Mouse (Mus musculus): Measurements from ENCODE around the gene Fam129a. TPM values are rescaled to one million over a fixed set of nuclear protein-coding genes. Genes with fewer than 3 reads are reported as not detected.
A peak's percentile ranks its signal among the peaks of the same experiment; 100 is the strongest.
"Not testable (repeated sequence)": the region's sequence is repeated elsewhere in the genome, so short reads cannot be mapped to it uniquely, and the experiment has no call there.

The Fam129a gene
- total RNA-seq, 1 experiment from 2014 or later: 13.9 TPM

DNA sequence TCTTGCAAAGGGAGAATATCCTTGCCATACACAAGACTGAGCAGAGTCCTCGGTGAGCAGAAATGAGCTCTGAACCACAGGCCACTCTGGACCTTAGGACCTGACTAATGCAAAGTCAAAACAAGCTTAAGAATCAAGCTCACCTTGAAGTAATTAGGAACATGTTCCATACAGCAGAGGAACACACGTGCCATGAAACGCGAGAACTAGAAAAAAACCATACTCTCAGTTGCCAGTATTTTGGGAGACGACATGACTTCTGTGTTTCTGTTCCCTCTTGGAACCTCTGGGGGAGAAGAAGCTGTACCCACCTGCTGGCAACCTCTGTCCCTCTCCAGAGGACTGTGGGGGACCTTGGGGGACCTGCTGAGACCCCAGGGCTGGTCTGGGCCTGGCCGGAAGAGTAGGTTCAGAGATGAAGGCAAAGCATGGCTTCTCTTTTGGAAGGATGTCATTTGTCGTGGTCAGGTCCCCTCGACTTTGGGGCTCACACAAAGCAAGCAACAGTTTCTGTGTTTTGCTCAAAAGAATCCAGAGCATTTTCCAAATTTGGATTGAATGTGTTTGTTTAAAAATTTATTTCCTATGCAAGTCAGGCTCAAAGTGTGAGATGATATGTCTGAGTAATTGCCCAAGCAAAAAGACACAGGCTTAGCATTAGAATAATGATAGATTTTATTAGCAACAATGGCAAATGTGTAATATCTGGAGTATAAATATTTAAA, 12.6 kb downstream of the Fam129a start:
- ATAC-seq (replicated peaks; ENCODE audit: low read depth, poor library complexity, severe bottlenecking): no peak

DNA sequence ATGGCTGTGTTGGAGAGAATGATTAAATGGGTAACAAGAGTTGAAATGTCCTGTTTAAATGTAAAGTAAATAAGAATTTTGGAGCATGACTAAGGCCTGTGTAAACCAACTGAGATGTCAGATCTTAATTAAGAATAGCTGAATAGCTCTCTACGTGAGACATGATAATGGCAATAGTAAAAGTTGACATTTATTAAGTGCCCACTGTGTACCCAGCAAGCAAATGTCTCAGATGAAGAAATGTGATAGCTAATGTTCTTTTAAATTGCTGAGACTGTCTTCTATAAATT, 13.1 kb downstream of the Fam129a start:
- no peak for ATAC-seq (replicated peaks; ENCODE audit: low read depth, poor library complexity, severe bottlenecking)

DNA sequence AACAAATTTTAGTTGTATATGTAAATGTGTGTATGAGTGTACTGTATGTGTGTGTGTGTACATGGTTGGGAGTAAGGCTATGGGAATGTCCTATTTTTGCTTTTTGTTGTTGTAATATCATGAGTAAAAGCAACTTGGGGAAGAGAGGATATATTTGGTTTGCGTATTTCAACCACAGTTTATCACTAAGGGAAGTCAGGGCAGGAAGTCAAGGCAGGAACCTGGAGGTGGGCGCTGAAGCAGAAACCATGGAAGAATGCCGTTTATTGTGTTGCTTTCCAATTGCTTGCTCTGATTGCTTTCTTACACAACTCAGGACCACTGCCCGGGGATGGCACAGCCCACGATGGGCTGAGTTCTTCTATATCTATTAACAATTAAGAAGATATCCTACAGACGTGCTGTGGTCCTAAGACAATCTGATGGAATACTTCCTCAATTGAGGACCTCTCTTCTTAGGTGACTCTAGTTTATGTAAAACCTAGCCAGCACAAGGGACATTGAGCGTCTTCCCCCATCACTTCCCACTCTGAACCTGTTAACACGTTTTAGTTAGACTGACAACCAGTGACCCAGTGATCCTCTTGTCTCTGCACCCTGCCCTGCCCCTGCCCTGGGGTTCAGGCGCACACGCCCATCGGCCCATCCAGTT, 13.7 kb downstream of the Fam129a start:
- peak; percentile 69 for ATAC-seq (replicated peaks; ENCODE audit: low read depth, poor library complexity, severe bottlenecking)

DNA sequence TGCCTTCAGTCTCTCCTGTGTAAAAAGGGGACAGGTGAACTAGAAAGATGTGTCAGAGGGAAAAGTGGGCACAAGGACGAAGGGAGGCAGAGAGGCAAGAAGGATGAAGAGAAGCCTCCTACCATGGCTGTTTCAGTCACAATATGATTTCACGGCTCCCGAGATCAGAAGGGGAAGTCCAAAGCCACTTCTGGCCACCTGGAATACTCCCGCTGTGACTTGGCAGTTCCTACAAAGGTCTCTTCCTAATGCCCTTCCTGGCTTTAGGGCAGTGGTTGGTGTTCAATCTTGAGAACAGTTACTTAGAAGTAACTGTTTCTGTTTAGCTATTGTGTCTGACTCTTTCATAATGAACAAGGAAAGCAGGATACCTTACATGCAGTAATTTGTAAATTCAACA, 14.7 kb downstream of the Fam129a start:
- ATAC-seq (replicated peaks; ENCODE audit: low read depth, poor library complexity, severe bottlenecking): peak; percentile 59

DNA sequence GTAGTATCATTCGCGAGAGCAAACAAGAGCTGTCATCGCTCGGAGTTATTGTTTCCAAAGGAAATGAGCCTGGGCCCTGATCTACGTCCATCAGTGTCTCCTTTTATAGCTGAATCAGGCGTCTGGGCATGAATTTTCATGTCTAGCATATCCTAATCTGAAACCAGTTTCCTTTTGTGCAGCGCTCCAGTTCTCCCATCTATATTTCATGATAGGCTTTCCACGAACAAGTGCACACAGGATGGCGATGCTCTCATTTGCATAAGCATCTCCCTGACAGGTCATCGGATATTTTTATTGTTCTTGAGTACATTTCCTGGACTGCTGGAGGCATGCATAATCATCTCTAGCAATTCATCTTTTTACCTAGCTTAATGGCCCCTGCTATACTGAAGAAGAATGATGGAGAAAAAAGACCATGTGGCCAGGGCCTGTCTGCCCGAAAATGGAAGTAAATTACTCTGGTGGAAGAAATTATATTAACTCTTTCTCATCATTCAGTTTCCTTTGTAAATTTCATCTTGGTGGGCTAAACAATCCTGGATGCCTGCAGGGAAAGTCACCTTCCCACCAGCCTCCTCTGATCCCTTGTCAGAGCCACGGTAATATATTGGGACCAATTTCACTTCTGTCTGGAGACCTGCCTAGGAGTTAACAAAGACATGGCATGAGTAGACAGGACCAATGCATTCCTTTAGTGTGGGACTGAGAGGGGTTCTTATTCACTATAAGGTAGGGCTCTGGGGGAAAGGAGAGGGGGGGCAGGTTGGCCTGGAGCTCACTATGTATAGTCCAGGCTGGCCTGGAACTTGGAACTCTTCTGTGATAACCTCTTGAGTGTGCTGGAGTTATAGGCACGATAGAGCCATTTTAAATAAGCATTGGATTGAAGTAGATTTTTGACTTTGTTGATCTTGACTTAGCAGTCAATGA, 21.4 kb downstream of the Fam129a start:
- ATAC-seq (replicated peaks; ENCODE audit: low read depth, poor library complexity, severe bottlenecking): no peak

DNA sequence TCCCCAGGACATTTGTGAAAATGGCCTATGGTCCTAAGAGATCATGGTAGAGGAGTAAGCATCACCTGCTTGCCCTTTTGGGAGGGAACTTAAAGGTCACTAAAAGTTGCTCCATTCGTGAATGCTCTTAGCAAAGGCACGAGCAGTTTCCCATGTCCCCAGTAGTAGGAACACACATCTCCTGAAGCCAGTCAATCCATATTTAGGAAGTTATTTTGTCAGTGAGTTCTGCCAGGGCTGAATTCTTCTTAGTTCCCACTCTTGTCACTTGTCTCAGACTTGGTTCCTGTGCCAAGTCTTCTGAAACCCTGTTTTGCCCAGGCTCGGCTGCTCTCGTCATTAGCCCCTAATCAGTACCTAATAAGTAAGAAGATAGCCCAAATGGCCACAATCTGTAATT, 23.9 kb downstream of the Fam129a start:
- ATAC-seq (replicated peaks; ENCODE audit: low read depth, poor library complexity, severe bottlenecking): no peak

DNA sequence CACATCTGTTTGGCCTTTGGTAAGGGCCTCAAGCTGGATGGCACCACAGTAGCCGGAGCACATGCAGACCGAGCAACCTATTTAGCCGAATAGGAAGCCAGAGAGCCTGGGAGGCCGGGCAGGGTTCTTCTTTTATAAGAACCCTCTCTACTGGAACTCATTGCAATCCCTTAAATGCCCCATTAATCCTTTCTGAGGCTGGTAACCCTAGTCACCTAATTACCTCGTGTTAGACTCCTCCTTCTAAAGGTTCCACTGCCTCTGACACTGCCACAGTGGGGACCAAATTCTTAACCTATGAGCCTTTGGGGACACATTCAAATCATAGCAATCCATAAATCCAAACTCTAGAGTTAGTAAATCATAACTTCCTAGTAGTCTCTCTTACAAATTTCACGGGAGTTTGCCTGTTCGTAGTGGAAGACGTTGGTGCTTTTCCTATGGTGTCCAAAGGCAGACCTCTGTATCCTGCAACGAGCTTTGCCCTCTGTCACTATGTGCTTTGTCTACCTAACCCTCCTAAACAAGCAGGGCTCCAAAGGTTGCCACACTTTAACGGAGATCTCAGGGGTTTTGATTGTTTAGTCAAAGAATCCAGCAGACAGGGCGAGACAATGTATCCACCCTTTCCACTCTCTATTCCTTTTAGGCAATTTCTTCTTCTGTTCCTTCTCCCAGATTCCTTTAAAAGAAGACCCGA, 24.8 kb downstream of the Fam129a start:
- ATAC-seq (replicated peaks; ENCODE audit: low read depth, poor library complexity, severe bottlenecking): no peak

DNA sequence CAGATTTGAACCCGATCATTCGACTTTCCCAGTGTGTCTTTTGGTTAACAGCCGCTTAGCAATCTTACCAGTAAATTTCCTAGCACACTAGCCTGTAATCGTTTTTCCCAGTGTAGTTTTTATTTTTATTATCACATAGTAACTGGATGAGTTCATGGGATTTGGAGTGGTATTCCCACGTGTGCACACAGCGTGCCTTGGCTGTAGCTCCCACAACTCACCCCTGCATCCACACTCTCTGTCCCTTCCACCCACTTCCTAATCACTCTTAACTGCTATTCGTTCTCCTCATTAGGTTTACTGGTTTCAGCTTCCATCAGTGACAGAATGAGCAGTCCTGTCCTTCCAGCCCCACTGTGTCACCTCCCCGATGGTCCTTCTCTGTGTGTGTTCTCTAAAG, 25.6 kb downstream of the Fam129a start:
- ATAC-seq (replicated peaks; ENCODE audit: low read depth, poor library complexity, severe bottlenecking): no peak

DNA sequence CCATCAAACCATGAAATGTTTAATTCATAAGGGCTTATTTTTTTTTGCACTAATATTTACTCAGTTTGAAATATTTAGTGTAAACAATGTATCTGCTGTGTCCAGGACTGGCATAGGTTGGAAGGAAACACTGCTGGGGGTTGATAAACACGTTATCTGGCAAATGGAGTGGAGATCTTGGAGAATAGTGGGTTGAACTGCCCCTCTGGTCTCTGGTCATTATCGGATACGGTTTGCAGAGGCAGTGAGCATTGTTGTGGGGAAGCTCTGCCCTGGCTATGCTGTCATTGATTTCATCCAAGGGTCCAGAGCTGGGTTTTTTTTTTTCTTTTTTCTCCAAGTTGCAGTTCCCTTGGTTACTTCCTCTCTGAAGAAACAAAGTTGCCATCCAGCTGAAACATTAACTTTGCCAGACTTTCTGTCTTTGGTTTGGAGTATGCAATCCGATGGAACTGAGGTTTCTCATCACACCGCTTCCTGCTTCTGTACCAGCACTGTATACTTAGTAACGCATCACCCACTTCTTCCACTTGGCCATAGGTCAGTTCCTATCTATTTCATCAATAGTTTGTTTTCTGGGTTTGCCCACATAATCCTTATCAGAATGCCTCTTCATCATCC, 26.8 kb downstream of the Fam129a start:
- peak; percentile 68 for ATAC-seq (replicated peaks; ENCODE audit: low read depth, poor library complexity, severe bottlenecking)

DNA sequence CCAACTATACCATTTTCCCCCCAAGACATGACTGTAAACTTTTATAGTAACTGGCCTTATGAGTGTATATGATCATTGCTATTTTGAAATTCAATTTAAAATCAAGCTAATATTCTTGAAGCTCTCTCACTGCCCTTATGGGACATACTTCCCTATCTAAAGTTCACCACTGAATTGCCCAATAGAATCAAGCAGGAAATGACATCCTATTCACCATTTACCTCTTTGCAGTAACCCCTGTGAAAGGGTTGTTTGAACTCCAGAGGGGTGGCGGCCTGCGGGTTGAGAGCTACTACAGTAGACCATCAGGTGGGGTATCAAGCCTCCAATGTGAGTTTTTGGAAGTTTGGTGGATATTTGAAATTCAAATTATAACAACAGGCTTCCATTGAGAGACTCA, 27.9 kb downstream of the Fam129a start:
- peak; percentile 62 for ATAC-seq (replicated peaks; ENCODE audit: low read depth, poor library complexity, severe bottlenecking)

DNA sequence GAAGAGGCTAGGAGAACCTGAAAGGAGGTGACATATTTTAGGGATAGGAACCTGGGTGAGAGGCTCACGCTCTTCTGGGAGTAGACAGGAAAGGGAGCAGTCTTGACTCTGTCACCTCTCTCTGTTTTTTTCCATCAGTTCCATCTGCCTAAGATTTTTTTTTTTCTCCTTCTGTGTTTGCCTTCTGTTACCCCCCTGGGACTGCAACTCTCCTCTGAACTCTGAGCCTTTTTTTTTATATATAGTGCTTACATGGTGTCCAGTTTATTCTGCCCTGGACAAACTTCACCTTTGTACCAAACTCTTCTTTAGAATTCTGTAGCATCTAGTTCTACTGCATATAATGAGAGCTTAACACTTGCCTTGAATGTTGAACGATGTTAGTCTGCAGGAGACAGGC, 33.3 kb downstream of the Fam129a start:
- ATAC-seq (replicated peaks; ENCODE audit: low read depth, poor library complexity, severe bottlenecking): no peak

DNA sequence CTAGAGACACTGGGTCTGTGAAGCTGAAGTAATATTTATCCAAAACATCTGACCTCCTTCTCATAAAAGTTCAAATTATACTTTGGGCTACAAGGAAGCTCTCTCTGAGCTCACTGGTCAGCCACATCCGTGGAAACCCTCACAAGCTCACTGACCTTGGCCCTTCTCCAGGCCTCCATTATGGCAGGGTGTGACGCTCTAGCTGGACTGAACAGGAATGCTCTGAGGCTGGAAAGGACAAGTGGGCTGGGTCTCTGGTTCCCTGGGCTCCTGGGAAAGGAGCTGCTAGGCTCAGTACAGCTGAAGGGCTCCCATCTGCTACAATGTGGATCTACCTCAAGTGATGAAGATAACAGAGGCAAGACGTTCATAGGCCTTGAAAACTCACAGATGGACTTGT, 37.0 kb downstream of the Fam129a start:
- not testable (repeated sequence) for ATAC-seq (replicated peaks; ENCODE audit: low read depth, poor library complexity, severe bottlenecking)

DNA sequence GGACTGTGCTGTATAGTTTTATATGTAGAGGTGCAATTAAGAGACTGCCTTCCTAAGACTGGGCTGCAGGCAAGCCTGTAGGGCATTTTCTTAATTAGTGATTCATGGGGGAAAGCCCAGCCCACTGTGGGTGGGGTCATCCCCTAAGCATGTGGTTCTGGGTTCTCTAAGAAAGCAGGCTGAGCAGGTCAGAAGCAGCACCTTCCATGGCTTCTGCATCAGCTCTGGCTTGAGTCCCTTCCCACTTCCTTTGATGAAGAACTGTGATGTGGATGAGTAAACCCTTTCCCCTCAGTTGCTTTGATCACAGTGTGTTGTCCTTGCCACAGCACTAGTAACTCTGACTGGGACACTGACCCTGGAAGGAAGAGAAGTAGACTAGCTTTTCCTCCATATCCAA, 39.6 kb downstream of the Fam129a start:
- no peak for ATAC-seq (replicated peaks; ENCODE audit: low read depth, poor library complexity, severe bottlenecking)

DNA sequence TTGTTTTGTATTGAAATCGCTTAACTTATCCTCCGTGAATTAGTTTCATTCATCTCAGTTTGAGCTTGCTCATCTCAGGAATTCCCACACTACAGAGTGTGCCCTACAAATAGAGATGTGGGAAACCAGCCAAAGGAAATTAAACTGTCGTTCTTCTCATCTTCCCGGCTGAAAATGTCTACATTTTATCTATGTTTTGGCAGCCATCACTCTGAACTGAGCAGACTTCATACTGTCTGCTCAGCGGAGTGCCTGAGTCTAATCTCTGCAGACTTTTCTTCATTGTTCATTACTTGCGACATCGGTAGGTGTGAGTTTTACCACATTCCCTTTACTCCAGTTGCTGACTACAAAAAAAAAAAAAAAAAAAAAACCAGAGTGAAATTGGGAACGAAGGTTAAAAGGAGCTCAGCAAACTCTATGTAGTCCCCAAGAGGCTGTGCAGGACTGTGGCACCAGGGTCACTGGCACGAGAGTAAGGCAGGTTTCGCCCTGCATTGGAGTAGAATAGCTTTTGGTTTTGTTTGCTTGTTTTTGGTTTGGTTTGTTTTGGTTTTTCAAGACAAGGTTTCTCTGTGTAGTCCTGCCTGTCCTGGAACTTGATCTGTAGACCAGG, 43.4 kb downstream of the Fam129a start:
- ATAC-seq (replicated peaks; ENCODE audit: low read depth, poor library complexity, severe bottlenecking): no peak

DNA sequence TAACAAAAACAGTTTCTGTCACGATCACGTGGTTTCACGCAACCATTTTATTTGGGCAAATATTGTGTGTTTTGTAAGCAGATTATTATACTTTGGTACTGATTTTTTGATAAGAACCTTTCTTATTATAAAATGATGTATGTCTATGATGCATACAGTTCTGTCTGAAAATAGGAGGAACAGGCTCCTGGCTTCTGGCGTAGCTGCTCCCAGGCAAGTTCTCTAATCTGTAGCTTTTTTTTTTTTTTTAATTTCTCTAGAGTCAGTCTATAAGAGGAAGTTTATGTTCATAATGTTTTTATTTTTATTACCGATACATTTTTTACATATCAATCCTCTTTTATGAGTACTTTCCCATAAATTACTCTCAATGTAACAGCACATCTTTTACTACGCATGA, 44.6 kb downstream of the Fam129a start:
- no peak for ATAC-seq (replicated peaks; ENCODE audit: low read depth, poor library complexity, severe bottlenecking)

DNA sequence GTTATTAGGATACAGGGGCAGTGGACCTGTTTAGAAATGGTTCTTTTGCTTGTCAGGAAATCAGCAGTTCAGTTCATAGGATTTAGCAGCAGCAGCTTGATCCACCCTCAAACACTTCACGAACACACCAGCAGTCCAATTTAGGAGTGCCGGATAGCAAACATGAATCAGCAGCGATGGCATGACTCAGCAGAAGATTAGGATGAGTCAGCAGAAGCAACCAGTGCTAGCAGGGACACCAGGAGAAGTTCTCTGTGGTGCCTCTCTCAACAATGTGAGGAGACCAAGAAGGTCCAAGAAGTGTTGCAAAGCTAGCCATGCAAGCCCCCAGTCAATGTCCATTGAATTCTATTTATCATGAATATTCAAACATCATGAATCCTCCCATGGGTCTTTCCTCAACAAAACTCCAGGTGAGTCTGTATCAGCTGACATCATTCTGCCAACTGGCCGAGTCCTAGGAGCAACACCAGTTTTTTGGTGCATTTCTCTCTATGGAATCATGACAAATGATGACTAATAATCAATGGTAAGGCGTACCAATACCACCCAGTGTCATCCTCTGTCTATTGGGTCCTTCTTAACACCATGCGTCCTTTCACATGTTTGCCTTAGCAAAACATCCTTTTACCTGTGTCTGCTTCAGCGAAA, 45.7 kb downstream of the Fam129a start:
- ATAC-seq (replicated peaks; ENCODE audit: low read depth, poor library complexity, severe bottlenecking): no peak

DNA sequence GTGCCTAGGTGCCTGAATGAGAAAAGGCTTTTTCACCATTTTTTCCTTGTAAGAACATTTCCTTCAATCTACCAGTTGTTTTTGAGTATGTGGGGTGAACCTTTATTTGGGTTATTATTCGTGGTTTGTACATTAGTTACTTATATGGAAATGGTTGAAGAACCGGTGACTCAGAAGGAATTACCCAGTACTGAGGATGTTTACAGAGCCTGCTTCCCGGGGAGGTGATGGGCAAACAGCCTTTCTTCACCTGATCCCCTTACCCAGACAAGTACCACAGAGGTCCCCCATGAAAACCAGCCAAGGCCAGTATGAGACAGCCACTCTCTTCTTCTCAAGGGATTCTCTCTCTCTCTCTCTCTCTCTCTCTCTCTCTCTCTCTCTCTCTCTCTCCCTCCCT, 47.3 kb downstream of the Fam129a start:
- no peak for ATAC-seq (replicated peaks; ENCODE audit: low read depth, poor library complexity, severe bottlenecking)

DNA sequence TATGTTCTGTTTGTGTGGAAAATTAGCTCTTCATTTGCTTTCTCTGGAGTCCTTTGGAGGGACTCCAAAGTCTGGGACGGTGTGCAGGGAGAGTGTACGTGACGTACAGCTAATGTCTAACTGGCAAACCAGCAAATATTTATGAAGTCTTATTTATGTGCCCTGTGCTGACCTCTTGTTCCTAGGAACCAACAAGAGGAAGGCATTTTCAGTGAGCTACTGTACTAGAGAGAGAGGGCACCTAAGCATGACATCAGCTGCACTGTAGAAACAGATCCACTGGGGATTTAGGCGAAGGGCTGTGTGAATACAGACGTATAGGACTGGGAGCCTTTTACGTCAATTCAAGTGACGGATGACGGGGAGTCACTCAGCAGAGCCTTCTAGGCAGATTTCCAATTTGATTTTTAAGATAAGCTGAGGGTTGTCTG, 48.3 kb downstream of the Fam129a start:
- no peak for ATAC-seq (replicated peaks; ENCODE audit: low read depth, poor library complexity, severe bottlenecking)

DNA sequence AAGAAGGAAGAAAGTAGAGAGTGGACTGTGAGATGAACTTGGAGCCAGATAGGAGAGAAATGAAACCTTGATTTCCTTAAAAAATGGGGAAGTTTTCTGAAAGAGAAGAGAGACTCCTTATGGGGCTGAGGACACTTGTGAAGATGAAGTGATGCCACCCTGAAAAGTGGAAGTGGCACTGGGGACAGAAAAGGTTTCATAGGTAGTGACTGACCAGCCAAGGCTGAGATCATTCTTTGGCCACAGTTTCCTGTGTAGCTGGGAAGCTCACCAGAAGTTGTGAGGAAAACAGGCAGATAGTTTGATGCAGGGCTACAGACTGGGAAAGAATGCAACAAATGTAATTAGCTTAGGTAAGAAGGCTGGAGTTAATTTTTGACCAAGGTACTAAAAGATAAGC, 49.7 kb downstream of the Fam129a start:
- ATAC-seq (replicated peaks; ENCODE audit: low read depth, poor library complexity, severe bottlenecking): peak; percentile 78

All from common myeloid progenitor, adult 5-6 weeks (primary cell).